Mouse (Mus musculus) monocyte, adult 2 months (primary cell): ENCODE measurements around the gene Lekr1.

ENCODE experiments used
- DNase-seq, 2 experiments: peaks; one replicate each; pipeline ENCODE4 v3.0.0; 2022; ENCODE audit warnings: low spot score in 2 of 2, low read depth in 1 of 2

Lekr1 gene

GRCm38 (mm10) chr3:65829943-65830483, 164.0 kb downstream of the Lekr1 start:
- no peak for DNase-seq

DNA sequence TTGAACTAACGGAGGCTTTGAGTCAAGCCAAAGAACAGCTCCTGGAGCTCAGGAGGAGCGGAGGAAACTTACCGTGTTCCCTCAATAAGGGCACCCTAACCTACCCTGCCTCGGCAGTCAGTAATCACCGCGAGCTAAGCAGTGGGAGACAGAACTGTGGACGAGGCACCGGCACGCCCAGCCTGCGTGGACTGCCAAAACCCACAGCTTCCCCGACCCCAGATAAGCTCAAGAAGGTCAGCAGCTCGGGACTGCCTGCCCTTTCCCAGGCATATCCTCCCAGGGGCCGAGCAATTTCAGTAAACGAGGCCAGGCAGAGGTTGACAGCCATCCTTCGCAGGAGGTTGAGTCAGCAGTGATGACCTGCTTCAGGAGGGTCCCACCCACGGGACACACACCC, 164.8 kb downstream of the Lekr1 start:
- DNase-seq, result no peak

GRCm38 (mm10) chr3:65832398-65832797, 166.4 kb downstream of the Lekr1 start:
- no peak for DNase-seq

DNA sequence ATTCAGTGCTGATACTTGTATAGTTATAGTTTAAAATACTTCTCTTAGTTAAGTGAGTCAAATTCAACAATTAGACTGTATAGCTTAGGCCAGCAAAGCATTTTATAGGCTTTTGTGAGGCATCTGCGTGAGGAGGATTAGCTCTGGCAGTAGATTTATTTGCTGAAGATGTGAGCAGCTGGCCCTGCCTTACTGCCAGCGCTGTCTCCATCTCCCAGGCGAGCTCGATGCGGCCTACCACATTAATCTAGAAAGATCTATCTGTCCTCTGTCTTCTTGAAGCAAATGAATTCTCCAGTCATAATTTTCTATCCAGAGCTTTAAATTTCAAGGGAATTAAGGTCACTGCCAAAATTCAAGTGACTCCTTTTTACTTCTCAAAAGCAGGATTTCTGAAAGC, 170.4 kb downstream of the Lekr1 start:
- no peak for DNase-seq

DNA sequence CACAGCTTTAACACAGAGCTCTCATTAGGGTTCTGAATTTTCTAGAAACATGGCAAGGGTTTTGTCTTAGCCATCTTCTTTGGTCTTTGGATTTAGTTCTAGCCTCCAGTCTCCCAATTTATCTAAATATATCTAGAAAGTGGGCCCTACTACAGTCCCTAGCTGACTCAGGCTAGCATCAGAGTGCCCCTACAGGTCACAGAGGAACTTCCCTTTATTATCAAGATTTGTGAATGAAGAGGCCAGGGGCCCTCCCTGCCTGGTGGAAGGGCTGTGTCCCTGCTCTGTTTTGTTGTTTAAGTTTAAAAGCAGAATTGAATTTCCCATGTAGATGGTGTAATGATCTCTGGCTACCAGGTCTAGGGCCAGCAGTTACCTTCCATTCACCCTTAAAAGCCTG, 173.6 kb downstream of the Lekr1 start:
- DNase-seq, result no peak

- DNase-seq, result no peak
Observed at GRCm38 (mm10) chr3:65841175-65841574, 175.1 kb downstream of the Lekr1 start.

DNA sequence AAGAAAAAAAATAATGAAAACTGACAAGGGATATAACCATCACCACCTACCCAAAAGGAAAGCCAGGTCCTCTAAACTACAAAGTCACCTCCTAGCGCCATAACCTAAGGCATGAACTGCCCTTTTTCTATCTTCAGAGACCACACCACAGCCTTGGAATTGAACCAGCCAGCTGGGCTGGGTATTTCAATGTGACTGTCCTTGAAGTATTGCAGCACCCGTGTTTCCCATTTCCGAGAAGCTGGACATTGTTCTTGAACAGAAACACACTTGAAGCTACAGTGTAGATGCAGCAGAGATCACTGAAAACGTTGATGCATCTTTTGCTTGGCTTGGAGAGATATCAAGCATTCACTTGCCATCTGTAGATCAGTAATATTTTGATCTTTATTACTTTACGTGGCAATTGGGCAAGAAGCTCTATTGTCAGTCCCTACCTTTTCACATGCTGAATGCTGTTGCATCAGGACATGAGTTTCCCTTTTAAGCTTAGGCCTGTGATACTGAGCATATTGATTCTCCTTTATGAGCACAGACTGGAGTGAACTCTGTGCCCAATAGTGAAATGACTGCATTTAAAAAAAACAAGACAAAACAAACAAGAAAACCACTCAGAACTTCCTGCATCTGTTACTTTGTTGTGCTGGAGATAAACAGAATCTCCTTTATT, 176.6 kb downstream of the Lekr1 start:
- no peak for DNase-seq

GRCm38 (mm10) chr3:65843185-65843552, 177.1 kb downstream of the Lekr1 start:
- no peak for DNase-seq

DNA sequence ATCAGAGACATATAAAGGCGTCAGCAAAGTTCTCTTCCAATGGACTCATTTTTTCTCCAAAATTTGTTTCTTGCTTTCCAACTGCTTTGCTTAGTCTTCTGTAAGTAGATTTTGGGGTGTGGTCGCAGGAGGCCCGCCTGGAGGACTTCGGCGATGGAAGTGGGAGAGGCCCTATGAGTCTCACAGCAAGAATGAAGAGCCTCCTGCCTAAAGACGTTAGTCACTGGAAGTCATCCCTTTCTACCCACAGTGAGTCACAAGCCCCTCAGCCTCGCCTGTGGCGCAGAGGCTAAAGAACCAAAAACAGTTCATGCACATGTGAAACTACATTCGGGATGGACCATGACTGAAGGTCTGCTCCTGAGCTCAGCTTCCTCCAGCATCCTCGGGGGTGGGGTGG, 178.3 kb downstream of the Lekr1 start:
- no peak for DNase-seq

- no peak for DNase-seq
Observed at GRCm38 (mm10) chr3:65844851-65845552, 179.0 kb downstream of the Lekr1 start.

- no peak for DNase-seq
Observed at GRCm38 (mm10) chr3:65847158-65847787, 181.2 kb downstream of the Lekr1 start.

- no peak for DNase-seq
Observed at GRCm38 (mm10) chr3:65853746-65854145, 187.7 kb downstream of the Lekr1 start.

- no peak for DNase-seq
Observed at GRCm38 (mm10) chr3:65855521-65855920, 189.5 kb downstream of the Lekr1 start.

DNA sequence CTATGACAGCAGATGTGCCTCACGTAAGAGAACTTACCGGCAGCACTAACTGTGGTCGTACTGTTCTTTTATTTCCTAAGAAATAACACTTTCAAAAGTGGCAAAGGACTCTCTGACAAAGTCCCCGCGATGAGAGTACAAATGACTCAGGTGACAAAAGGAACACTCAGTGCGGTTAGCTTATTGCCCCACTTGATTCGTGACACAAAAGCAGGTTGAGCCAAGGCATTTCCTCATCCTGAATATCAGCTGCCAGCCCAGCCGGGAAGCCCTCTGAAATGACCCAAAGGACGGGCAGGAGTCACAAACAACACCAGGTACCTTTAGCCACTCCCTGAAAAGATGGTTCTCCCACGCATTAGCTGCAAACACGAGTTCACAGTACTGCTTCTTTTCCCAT, 192.1 kb downstream of the Lekr1 start:
- DNase-seq, result no peak

- DNase-seq, result no peak
Observed at GRCm38 (mm10) chr3:65858741-65859348, 192.8 kb downstream of the Lekr1 start.

DNA sequence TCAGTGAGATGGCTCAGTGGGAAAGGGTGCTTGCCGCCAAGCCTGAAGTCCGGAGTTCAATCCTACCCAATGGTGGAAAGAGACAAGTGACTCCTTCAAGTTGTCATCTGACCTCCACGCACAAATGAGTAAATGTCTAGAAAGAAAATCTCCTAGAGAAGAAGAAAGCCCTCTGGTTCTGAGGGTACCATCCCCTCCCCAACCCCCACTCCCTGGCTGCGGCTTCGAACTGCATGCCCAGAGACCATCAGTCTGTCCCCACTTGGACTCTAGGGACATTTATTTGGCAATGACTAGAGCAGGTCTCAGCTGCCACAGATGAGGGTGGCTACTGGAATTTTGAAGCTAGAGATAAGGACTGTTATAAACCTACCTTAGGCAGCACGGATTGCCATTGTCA, 193.7 kb downstream of the Lekr1 start:
- DNase-seq, result no peak

DNA sequence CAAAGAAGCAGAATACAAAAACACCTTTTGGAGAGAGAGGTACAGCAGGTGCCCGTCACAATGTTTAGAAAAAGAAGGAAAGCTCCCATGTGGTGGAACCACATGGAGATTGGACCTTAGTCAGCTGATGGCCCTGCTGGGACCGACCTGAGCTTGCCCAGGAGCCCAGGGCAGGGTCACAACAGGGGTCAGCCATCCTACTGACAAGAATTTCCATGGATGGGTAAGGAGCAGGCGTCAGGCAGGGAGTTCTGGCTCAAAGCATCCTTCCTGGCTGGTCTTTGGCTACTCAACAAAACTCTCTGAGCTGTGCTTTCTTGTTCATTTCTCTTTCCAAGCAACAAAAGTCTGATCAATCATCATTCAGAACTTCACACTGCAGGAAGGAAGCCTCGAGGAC, 194.9 kb downstream of the Lekr1 start:
- DNase-seq, result no peak

GRCm38 (mm10) chr3:65861471-65861881, 195.4 kb downstream of the Lekr1 start:
- DNase-seq, result no peak

GRCm38 (mm10) chr3:65863297-65863696, 197.3 kb downstream of the Lekr1 start:
- peak; percentile 29 to 48 for DNase-seq

- DNase-seq, result no peak
Observed at GRCm38 (mm10) chr3:65863762-65864377, 197.8 kb downstream of the Lekr1 start.

- DNase-seq, result no peak
Observed at GRCm38 (mm10) chr3:65868931-65869330, 202.9 kb downstream of the Lekr1 start.
